Mouse (Mus musculus): ENCODE data around the gene Stk25. TPM values are rescaled to one million over a fixed set of nuclear protein-coding genes. Genes with fewer than 3 reads are reported as not detected.

Stk25 gene
- polyA plus RNA-seq, 1 experiment from 2014 or later, result 155 TPM

GRCm38 (mm10) chr1:93635091-93635579, 23.3 kb downstream of the Stk25 start:
- Histone ChIP-seq H3K27me3 (replicated peaks) (no peaks in the 10 kb centered on the region), H3K27ac (peak overlapping the region; percentile 93), H3K4me1 (peaks cover 15% of the 10 kb centered on the region), H3K36me3 (no peaks in the 10 kb centered on the region), H3K4me2 (peak overlapping the region; percentile 77), H3K4me3 (replicated peaks) (peak overlapping the region; percentile 79), H3K9ac (peak overlapping the region; percentile 76), H3K9me3 (no peaks in the 10 kb centered on the region)
- 1% methylated on average over 58 of the region's 58 CpGs for WGBS
- ATAC-seq (ENCODE audit: insufficient read depth, low FRiP score, low read depth), result peak; percentile 25

GRCm38 (mm10) chr1:93634481-93634891, 24.0 kb downstream of the Stk25 start:
- H3K4me2 ChIP-seq, result peak overlapping the region; percentile 77
- H3K4me3 ChIP-seq (replicated peaks), result peak overlapping the region; percentile 79
- peak overlapping the region; percentile 93 for H3K27ac ChIP-seq
- no peaks in the 10 kb centered on the region for H3K27me3 ChIP-seq (replicated peaks)
- no peaks in the 10 kb centered on the region for H3K36me3 ChIP-seq
- WGBS, result 6% methylated on average over 6 of the region's 6 CpGs
- no peaks in the 10 kb centered on the region for H3K9me3 ChIP-seq
- ATAC-seq (ENCODE audit: insufficient read depth, low FRiP score, low read depth), result no peak
- peaks cover 15% of the 10 kb centered on the region for H3K4me1 ChIP-seq
- H3K9ac ChIP-seq, result peak overlapping the region; percentile 76

GRCm38 (mm10) chr1:93632723-93633122, 25.7 kb downstream of the Stk25 start:
- H3K27ac ChIP-seq, result no peak overlapping the region
- H3K9me3 ChIP-seq, result no peaks in the 10 kb centered on the region
- peaks cover 11% of the 10 kb centered on the region for H3K36me3 ChIP-seq
- no peak overlapping the region for H3K4me3 ChIP-seq (replicated peaks)
- no peak overlapping the region for H3K9ac ChIP-seq
- no peaks in the 10 kb centered on the region for H3K27me3 ChIP-seq (replicated peaks)
- H3K4me2 ChIP-seq, result no peak overlapping the region
- H3K4me1 ChIP-seq, result peaks cover 15% of the 10 kb centered on the region
- ATAC-seq (ENCODE audit: insufficient read depth, low FRiP score, low read depth), result no peak
- 86% methylated on average over 3 of the region's 3 CpGs for WGBS

- no peaks in the 10 kb centered on the region for H3K27me3 ChIP-seq (replicated peaks)
- no peak overlapping the region for H3K9ac ChIP-seq
- peaks cover 15% of the 10 kb centered on the region for H3K4me1 ChIP-seq
- H3K4me2 ChIP-seq, result no peak overlapping the region
- no peak overlapping the region for H3K4me3 ChIP-seq (replicated peaks)
- peaks cover 27% of the 10 kb centered on the region for H3K36me3 ChIP-seq
- H3K27ac ChIP-seq, result no peak overlapping the region
- no peaks in the 10 kb centered on the region for H3K9me3 ChIP-seq
- WGBS, result 69% methylated on average over 3 of the region's 3 CpGs
- no peak for ATAC-seq (ENCODE audit: insufficient read depth, low FRiP score, low read depth)
These were observed 27.7 kb downstream of the Stk25 start for GRCm38 (mm10) chr1:93630796-93631195.

- H3K9ac ChIP-seq, result no peak overlapping the region
- WGBS, result 64% methylated on average over 1 of the region's 1 CpGs
- H3K27ac ChIP-seq, result no peak overlapping the region
- no peaks in the 10 kb centered on the region for H3K4me1 ChIP-seq
- H3K36me3 ChIP-seq, result peaks cover 69% of the 10 kb centered on the region
- no peak overlapping the region for H3K4me3 ChIP-seq (replicated peaks)
- no peaks in the 10 kb centered on the region for H3K27me3 ChIP-seq (replicated peaks)
- H3K9me3 ChIP-seq, result no peaks in the 10 kb centered on the region
- H3K4me2 ChIP-seq, result no peak overlapping the region
- no peak for ATAC-seq (ENCODE audit: insufficient read depth, low FRiP score, low read depth)
These were observed 34.0 kb downstream of the Stk25 start for GRCm38 (mm10) chr1:93624502-93624901.

- ATAC-seq (ENCODE audit: insufficient read depth, low FRiP score, low read depth), result peak; percentile 24; the same call in 1 of the 2 replicates
- Histone ChIP-seq H3K9me3 (no peaks in the 10 kb centered on the region), H3K27me3 (replicated peaks) (no peaks in the 10 kb centered on the region), H3K4me1 (no peaks in the 10 kb centered on the region), H3K27ac (no peak overlapping the region), H3K4me3 (replicated peaks) (no peak overlapping the region), H3K9ac (no peak overlapping the region), H3K36me3 (peaks cover 24% of the 10 kb centered on the region), H3K4me2 (no peak overlapping the region)
- WGBS, result 67% methylated on average over 5 of the region's 5 CpGs
These were observed 39.5 kb downstream of the Stk25 start for GRCm38 (mm10) chr1:93618948-93619347.

- no peak for ATAC-seq (ENCODE audit: insufficient read depth, low FRiP score, low read depth)
- no peaks in the 10 kb centered on the region for H3K27me3 ChIP-seq (replicated peaks)
- H3K36me3 ChIP-seq, result peaks cover 17% of the 10 kb centered on the region
- no peaks in the 10 kb centered on the region for H3K4me1 ChIP-seq
- H3K9ac ChIP-seq, result no peak overlapping the region
- no peak overlapping the region for H3K4me3 ChIP-seq (replicated peaks)
- no peak overlapping the region for H3K4me2 ChIP-seq
- no peak overlapping the region for H3K27ac ChIP-seq
- no peaks in the 10 kb centered on the region for H3K9me3 ChIP-seq
- 88% methylated on average over 4 of the region's 4 CpGs for WGBS
These were observed 40.3 kb downstream of the Stk25 start for GRCm38 (mm10) chr1:93618059-93618748.

GRCm38 (mm10) chr1:93609762-93610161, 48.7 kb downstream of the Stk25 start:
- 83% methylated on average over 8 of the region's 8 CpGs for WGBS
- ATAC-seq (ENCODE audit: insufficient read depth, low FRiP score, low read depth), result no peak
- H3K4me2 ChIP-seq, result no peak overlapping the region
- no peak overlapping the region for H3K9ac ChIP-seq
- H3K4me3 ChIP-seq (replicated peaks), result no peak overlapping the region
- no peaks in the 10 kb centered on the region for H3K4me1 ChIP-seq
- no peak overlapping the region for H3K27ac ChIP-seq
- no peaks in the 10 kb centered on the region for H3K9me3 ChIP-seq
- no peaks in the 10 kb centered on the region for H3K27me3 ChIP-seq (replicated peaks)
- no peaks in the 10 kb centered on the region for H3K36me3 ChIP-seq

GRCm38 (mm10) chr1:93608696-93609245, 49.7 kb downstream of the Stk25 start:
- no peak overlapping the region for H3K9ac ChIP-seq
- no peak overlapping the region for H3K4me3 ChIP-seq (replicated peaks)
- 74% methylated on average over 4 of the region's 4 CpGs for WGBS

GRCm38 (mm10) chr1:93607090-93608083, 51.1 kb downstream of the Stk25 start:
- WGBS, result 81% methylated on average over 14 of the region's 14 CpGs
- ATAC-seq (ENCODE audit: insufficient read depth, low FRiP score, low read depth), result no peak
- Histone ChIP-seq H3K36me3 (no peaks in the 10 kb centered on the region), H3K27me3 (replicated peaks) (no peaks in the 10 kb centered on the region), H3K9me3 (no peaks in the 10 kb centered on the region), H3K4me3 (replicated peaks) (no peak overlapping the region), H3K9ac (no peak overlapping the region), H3K4me2 (no peak overlapping the region), H3K4me1 (no peaks in the 10 kb centered on the region), H3K27ac (no peak overlapping the region)

More at GRCm38 (mm10) chr1:93608696-93609245, 49.7 kb downstream of the Stk25 start:
- no peak for ATAC-seq (ENCODE audit: insufficient read depth, low FRiP score, low read depth)
- Histone ChIP-seq H3K36me3 (no peaks in the 10 kb centered on the region), H3K4me2 (no peak overlapping the region), H3K4me1 (no peaks in the 10 kb centered on the region), H3K9me3 (no peaks in the 10 kb centered on the region), H3K27ac (no peak overlapping the region), H3K27me3 (replicated peaks) (no peaks in the 10 kb centered on the region)

GRCm38 (mm10) chr1:93603921-93604320, 54.5 kb downstream of the Stk25 start:
- Histone ChIP-seq H3K9ac (no peak overlapping the region), H3K36me3 (no peaks in the 10 kb centered on the region), H3K27ac (no peak overlapping the region), H3K4me1 (no peaks in the 10 kb centered on the region), H3K4me3 (replicated peaks) (no peak overlapping the region), H3K27me3 (replicated peaks) (no peaks in the 10 kb centered on the region), H3K9me3 (no peaks in the 10 kb centered on the region), H3K4me2 (no peak overlapping the region)
- no peak for ATAC-seq (ENCODE audit: insufficient read depth, low FRiP score, low read depth)
- WGBS, result 93% methylated on average over 12 of the region's 12 CpGs

Data from stomach, embryonic 15.5 days (tissue).